Mouse (Mus musculus) embryo, embryonic 11 days (tissue): ENCODE data around the gene Ppp4r1.

Experiments used
- DNase-seq: peaks from one replicate; pipeline ENCODE4 v3.0.0-alpha.2; 2015

Ppp4r1 gene

GRCm38 (mm10) chr17:65782551-65783141 is at the start of gene Ppp4r1:
TSS of gene Ppp4r1 (plus strand) at chr17:65782573.
- peak; percentile 91 for DNase-seq

DNA sequence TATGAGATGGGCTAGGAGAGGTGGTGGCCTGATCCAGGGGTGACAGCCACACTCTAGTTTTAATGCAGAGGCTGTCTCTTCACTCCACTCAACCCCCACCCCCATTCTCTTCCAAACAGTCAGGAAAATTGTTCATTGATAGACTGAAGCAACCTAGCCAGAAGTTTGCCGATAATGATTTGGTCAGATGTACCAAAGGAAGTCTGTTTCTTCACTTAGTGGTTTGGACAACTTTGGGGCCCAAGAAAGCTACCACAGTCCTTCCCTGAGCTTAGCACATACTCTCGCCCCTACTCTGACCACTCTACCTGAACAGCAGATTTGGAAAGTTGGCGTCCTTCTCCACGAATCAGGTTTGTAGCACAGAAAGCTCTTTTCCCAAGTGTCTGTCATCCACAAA is 49.7 kb upstream of the Ppp4r1 start:
- DNase-seq = no peak

GRCm38 (mm10) chr17:65735088-65735487 is 47.3 kb upstream of the Ppp4r1 start:
- no peak for DNase-seq

DNA sequence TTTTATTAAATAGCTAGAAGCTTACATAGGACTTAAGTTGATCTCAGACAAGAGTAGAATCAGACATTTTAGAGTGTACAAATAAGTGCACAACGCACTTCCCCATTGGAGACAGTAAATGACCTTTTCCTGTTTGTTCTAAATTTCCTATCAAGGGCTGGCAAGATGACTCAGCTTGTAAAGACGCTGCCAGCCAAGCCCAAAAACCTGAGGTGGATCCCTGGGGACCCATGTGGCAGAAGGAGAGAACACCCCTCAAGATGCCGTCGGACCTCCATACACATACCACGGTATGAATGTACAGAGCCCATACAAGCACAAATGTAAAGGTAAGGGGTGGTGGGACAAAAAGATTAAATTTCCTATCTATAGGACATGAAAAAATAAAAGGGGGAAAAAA is 45.2 kb upstream of the Ppp4r1 start:
- DNase-seq = no peak

DNA sequence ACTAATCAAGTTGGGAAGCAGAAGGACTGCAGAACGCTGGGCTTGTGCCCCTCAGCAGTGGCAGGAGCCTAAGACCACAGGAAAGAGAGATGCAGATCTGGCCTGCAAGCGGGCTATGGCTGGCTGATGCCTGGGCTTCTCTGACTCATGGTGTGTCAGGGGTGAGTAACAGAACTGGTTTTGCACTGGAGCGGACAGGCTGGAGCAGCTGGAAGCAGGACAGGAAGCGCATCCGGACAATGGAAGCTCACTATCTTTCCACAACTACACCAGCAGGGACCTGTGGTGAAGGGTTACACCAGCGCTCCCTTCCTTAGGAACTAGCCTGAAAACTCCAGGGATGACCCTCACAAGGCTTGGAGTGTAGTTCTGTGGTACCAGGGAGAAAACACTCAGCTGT is 44.8 kb upstream of the Ppp4r1 start:
- DNase-seq = no peak

DNA sequence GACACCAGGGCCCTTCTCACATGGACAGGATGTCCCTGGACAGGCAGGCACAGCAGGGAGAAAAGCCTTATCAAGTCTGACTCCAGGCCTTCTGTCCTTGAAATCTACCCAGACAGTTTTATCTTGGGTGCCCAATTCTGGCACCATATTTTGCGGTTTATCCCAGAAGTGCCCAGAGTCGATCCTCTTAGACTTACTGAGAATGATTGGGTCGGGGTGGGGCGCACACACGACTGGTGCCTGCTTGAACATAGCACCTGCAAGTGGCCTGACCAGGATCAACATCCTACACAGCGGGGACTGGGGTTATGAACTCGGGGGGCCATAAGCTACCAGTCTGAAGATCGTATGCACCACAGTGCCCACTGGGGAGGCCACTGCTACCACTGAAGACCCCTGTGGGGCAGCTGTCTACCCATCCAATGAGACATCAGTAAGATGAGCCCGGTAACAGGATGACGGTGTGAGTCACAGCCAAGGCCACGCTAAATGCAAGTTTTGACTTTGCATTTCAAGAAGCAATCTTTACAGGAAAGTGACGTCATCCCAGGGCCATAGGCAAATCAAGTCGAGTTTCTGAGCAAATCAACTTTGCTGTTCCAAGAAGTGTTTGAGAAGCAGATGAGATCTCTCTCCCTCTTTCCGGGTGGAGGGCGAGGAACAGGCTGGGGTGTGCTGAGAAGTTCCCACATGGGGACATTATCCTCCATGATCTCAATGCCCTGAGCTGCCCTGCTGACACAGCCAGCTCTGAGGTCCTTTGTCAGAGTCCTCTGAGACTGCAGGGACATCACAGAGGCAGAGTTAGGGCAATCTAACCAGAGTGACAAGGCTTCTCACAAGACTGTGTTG is 42.3 kb upstream of the Ppp4r1 start:
- no peak for DNase-seq

DNA sequence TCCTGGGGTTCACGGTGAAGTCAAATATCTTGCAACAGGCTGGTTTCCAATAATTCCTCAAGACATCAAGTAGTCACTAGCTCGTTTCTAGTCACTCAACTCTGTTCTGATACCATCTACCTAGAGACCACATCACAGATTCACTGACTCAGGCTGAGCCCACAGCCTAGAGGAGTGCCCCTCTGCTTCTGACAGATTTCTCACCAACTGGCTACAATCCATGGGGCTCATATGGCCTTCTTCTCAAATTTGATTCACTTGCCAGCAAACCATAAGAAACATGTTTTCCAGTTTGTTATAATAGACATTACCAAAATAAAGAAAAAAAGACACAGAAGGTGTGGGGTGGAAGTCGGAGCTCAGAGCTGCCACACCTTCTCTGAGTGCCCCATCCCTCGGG is 40.8 kb upstream of the Ppp4r1 start:
- no peak for DNase-seq

- peak; percentile 33 for DNase-seq
Measured at GRCm38 (mm10) chr17:65742245-65742905, 40.0 kb upstream of the Ppp4r1 start.

- no peak for DNase-seq
Measured at GRCm38 (mm10) chr17:65742969-65743368, 39.4 kb upstream of the Ppp4r1 start.

GRCm38 (mm10) chr17:65743664-65744330 is 38.6 kb upstream of the Ppp4r1 start:
- DNase-seq = peak; percentile 19

DNA sequence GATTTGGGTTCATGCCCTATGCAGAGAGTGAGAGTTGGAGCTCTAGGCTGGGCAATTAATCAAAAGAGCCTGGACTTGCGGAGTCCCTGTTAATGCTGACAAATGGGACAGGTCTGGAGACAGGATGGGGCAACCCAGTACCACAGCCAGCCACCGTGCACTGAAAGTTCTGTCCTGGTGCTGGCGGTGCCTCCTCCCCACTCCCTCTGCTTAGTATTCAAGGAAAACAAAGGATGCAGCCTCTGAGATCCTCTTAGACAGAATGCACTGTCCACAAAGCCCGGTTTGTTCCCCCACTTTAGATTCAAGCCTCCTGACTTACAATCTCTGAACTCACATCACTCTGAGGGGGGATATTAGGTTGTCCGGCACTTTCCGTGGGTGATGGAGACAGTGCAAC is 36.1 kb upstream of the Ppp4r1 start:
- no peak for DNase-seq

DNA sequence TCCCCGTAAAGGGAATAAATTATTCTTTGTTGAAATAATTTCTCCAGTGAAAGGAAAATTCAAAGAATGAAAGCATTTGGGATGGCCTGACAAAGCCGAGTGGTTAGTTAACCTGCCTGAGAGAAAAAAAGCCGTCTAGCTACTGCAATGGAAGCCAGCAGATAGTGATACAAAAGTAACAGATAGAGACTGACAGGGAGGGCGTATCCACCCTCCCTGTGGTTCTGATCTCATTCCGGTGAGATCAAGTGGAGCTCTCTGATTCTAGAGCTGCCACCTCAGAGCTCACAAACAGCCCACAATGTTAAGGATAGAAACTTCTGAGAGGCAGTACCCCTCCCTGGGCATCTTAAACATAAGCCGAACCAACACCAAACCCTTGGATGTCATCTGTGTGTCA is 33.4 kb upstream of the Ppp4r1 start:
- no peak for DNase-seq

- no peak for DNase-seq
Measured at GRCm38 (mm10) chr17:65749803-65750202, 32.6 kb upstream of the Ppp4r1 start.

DNA sequence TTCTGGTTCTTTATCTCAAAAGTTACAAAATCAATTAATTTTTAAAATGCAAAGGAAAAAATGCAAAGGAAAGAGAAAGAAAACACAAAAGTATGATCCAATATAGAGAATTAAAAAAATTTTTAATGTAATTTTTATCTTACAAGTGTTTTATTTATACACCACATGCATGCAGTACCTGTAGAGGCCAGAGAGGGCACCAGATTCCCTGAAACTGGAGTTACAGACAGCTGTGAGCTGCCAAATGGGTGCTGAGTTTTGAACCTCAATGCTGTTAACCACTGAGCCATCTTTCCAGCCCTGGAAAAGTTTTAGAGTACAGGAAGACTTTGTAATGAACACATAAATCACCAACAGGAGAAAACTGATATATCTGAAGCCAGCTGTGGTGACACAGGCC is 32.1 kb upstream of the Ppp4r1 start:
- no peak for DNase-seq

DNA sequence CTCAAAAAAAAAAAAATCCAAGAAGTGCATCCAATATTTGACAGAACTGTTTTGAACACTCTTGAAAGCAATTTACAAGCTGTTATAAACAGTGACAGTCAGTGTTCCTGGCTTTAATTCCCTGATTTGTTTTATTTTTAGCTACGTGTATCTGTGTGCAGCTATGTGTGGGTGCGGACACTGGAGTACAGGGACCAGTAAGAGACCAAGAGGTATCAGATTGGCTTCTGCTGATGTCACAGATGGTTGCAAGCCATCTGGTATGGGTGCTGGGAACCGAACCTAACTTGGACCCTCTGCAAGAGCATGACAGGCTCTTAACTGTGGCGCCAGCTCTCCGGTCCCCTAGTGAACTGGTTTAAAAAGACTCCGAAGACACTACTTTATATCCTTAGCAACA is 29.2 kb upstream of the Ppp4r1 start:
- no peak for DNase-seq

- no peak for DNase-seq
Measured at GRCm38 (mm10) chr17:65755857-65756256, 26.5 kb upstream of the Ppp4r1 start.

GRCm38 (mm10) chr17:65757150-65757549 is 25.2 kb upstream of the Ppp4r1 start:
- no peak for DNase-seq

DNA sequence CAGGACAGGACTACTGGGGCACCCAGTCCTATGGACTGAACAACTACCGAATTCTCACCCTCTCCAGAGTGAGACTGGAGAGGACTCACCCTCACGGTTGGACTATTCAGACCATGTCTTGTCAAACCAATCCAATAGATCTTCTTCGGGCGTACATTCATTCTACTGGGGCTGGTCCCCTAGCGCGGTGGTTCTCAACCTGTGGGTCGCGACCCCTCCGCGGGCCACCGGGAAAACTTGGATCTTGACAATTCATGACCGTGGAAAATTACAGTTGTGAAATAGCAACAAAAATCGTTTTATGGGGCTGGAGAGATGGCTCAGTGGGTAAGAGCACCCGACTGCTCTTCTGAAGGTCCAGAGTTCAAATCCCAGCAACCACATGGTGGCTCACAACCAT is 19.2 kb upstream of the Ppp4r1 start:
- DNase-seq = no peak

DNA sequence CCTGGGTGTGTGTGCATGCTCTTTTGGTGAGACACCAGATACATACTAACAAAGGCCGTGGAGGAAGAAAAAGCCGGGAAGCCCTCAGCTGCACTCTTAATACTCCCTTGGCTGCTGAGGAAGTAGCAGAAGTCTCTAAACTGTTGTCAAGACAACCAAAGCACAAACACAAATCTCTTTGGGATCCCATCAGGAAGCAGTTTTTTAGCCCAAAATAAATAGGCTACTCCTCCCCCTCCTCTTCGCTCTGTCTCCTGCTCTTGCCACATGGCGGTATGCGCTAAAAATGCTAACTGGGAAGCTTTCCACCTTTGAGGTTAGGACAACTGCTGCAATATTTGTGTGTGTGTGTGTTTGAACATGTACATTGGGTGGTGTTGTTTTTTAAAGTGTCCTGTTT is 13.9 kb upstream of the Ppp4r1 start:
- no peak for DNase-seq

DNA sequence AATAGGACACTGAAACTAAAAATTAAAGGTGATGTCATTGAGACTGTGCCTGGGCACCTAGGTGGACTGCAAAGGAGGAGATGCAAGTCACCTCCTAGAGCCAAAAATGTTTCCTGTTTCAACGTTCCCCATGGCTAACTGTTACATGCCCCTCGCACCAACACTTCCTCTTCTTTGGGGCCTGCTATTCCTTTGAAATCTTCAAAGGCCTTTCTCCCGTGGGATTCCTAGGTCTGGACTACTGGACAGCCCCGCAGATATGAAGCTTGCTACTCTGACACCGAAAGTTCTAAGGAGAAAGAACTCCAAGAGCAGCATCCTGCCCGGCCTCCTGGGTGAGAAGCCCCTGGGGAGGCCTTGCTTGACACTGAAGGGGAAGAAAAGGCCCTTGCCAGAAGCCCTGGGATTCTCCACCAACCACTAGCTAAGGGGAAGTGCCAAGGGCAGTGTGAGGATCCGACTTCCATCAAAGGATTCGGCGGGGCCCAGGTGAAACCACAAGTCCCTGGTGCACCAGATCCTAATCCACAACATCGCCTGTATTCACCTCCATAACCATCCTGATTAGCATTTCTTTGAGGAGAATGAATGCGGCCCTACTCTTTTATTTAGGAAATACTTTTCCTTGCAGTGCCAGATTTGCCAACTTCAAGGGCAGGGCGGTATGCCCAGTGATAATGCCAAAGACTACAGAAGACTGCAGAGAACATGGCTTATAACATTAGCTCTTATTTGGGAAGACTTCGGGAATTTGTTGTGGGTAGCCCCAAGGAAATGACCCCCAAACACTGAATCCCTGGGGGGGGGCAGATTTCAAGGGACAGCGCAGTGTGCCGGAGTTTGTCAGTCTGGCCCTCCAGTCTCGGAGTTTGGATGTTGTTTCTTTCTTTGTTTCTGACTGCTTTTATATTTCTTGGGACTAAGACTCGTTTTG is 11.1 kb upstream of the Ppp4r1 start:
- DNase-seq = peak; percentile 40

- DNase-seq = peak; percentile 85
Measured at GRCm38 (mm10) chr17:65771951-65772934, 10.1 kb upstream of the Ppp4r1 start, which contains the start of gene Rab31. TSS of gene Rab31 (minus strand) at chr17:65772752.
